Mouse (Mus musculus): Measurements from ENCODE around the gene Pip5k1c. TPM values are rescaled to one million over a fixed set of nuclear protein-coding genes. Genes with fewer than 3 reads are reported as not detected.
A peak's percentile ranks its signal among the peaks of the same experiment; 100 is the strongest.

Pip5k1c gene
- polyA plus RNA-seq, 1 experiment from 2014 or later: 159 TPM

DNA sequence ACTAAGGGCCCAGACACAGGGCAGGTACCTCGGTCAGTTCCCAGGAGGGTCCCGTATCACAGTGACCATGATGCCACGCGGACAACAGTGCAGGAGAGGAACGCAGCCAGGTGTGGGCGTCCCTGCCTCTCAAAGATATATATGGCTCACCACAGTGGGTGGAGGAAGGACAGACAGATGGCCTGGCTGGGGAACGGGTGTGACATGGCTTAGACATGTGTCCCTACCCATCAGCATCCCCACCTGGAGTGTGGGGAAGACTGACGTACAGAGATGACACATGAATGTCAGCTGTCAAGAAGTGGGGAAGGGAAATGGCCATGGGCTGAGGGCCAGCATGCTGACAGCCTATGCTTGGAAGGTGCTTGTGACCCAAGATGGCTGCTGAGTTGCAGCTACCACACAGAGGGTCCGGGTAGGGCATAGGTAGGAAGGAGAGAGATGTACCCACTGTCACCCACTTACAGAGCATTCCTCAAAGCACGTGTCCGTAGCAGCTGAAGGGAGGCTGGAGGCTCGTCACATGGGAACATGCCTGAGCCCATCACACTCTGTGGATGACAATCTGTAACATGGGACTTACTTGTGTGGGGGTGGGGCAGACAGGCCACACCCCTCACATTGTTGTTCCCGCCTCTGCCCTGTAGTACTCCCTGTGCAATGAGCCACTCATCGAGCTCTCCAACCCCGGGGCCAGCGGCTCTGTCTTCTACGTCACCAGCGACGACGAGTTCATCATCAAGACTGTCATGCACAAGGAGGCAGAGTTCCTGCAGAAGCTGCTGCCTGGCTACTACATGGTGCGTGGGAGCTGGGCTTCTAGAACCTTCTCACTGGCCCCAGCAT, 14.3 kb downstream of the Pip5k1c start:
- Histone ChIP-seq H3K36me3 (replicated peaks) (peaks cover 53% of the 10 kb centered on the region), H3K4me3 (no peak overlapping the region), H3K9me3 (no peaks in the 10 kb centered on the region), H3K4me1 (peaks cover 4% of the 10 kb centered on the region; the same call in 1 of the 2 replicates), H3K27me3 (replicated peaks) (no peaks in the 10 kb centered on the region), H3K27ac (no peak overlapping the region), H3K9ac (no peak overlapping the region), H3K4me2 (no peak overlapping the region)
- ATAC-seq (replicated peaks): no peak
- 94% methylated on average over 21 of the region's 21 CpGs for WGBS

DNA sequence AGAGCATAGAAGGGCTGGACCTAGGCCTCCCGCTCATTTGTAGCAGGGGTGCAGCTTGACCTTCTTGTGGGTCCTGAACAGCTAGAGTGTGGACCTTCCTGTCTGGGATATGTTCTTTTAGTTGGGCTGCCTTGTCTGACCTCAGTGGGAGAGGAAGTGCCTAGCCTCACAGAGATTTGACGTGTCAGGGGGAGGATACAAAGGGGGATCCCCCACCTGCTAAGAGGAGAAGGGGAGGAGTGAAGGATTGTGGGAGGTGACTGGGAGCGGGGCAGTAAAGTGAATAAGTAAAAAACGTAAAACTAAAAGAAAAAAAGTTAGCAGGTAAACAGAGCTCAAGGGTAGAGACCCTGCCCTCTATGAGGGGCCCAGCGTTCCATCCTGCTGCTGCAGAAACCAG, 16.8 kb downstream of the Pip5k1c start:
- Histone ChIP-seq H3K27me3 (replicated peaks) (no peaks in the 10 kb centered on the region), H3K9ac (no peak overlapping the region), H3K9me3 (no peaks in the 10 kb centered on the region), H3K4me3 (no peak overlapping the region), H3K36me3 (replicated peaks) (peaks cover 77% of the 10 kb centered on the region), H3K27ac (no peak overlapping the region), H3K4me1 (no peaks in the 10 kb centered on the region), H3K4me2 (no peak overlapping the region)
- no peak for ATAC-seq (replicated peaks)
- 92% methylated on average over 5 of the region's 5 CpGs for WGBS

DNA sequence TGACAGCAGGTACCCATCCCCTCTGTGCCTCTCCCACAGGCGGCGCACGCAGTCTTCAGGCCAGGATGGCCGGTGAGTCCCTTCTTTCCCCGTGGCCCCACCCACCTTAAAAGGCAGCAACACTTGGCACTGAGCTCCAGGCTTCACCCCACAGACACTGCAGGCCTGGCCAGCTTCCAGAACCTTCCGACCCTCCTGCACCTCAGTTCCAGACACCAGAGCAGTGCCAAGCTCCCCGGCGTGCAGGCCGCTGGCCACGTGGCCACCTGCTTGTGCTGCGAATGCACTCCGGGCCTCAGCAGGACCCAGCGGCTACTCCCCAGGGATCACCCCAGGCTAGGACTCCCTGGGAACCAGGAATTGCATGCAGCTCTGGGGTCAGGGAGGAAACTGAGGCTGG, 20.8 kb downstream of the Pip5k1c start:
- H3K27ac ChIP-seq: no peak overlapping the region
- no peaks in the 10 kb centered on the region; the same call in 1 of the 2 replicates for H3K4me1 ChIP-seq
- peaks cover 76% of the 10 kb centered on the region for H3K36me3 ChIP-seq (replicated peaks)
- H3K9ac ChIP-seq: no peak overlapping the region
- no peak for ATAC-seq (replicated peaks)
- 91% methylated on average over 13 of the region's 13 CpGs for WGBS
- no peak overlapping the region for H3K4me2 ChIP-seq
- no peaks in the 10 kb centered on the region for H3K27me3 ChIP-seq (replicated peaks)
- no peak overlapping the region for H3K4me3 ChIP-seq
- no peaks in the 10 kb centered on the region for H3K9me3 ChIP-seq

DNA sequence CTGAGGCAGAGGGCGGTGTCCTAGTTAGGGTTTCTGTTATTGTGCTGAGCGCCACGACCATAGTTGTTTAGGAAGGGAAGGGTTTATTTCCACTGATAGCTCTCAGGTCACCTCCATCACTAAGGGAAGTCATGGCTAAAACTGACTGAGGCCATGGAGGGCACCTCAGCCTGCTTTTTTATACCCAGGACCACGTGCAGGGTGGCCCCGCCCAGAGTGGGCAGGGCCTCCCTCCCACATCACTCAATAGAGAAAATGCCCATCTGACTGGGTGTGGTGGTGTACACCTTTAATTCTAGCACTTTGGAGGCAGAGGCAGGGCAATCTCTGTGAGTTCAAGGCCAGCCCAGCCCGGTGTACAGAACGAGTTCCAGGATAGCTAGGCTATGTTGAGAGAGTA, 21.4 kb downstream of the Pip5k1c start:
- H3K4me3 ChIP-seq: no peak overlapping the region
- 82% methylated on average over 7 of the region's 7 CpGs for WGBS
- no peaks in the 10 kb centered on the region for H3K27me3 ChIP-seq (replicated peaks)
- peaks cover 4% of the 10 kb centered on the region for H3K4me1 ChIP-seq
- ATAC-seq (replicated peaks): no peak
- peaks cover 72% of the 10 kb centered on the region for H3K36me3 ChIP-seq (replicated peaks)
- no peaks in the 10 kb centered on the region for H3K9me3 ChIP-seq
- H3K27ac ChIP-seq: no peak overlapping the region
- H3K9ac ChIP-seq: no peak overlapping the region
- no peak overlapping the region for H3K4me2 ChIP-seq

- H3K4me1 ChIP-seq: peaks cover 12% of the 10 kb centered on the region
- H3K36me3 ChIP-seq (replicated peaks): peaks cover 59% of the 10 kb centered on the region
- no peak for ATAC-seq (replicated peaks)
- H3K27me3 ChIP-seq (replicated peaks): no peaks in the 10 kb centered on the region
- WGBS: 91% methylated on average over 16 of the region's 16 CpGs
- no peak overlapping the region for H3K4me3 ChIP-seq
- H3K4me2 ChIP-seq: no peak overlapping the region
- no peaks in the 10 kb centered on the region for H3K9me3 ChIP-seq
- H3K9ac ChIP-seq: no peak overlapping the region
- H3K27ac ChIP-seq: no peak overlapping the region
These were observed 22.8 kb downstream of the Pip5k1c start for GRCm38 (mm10) chr10:81315587-81315986.

DNA sequence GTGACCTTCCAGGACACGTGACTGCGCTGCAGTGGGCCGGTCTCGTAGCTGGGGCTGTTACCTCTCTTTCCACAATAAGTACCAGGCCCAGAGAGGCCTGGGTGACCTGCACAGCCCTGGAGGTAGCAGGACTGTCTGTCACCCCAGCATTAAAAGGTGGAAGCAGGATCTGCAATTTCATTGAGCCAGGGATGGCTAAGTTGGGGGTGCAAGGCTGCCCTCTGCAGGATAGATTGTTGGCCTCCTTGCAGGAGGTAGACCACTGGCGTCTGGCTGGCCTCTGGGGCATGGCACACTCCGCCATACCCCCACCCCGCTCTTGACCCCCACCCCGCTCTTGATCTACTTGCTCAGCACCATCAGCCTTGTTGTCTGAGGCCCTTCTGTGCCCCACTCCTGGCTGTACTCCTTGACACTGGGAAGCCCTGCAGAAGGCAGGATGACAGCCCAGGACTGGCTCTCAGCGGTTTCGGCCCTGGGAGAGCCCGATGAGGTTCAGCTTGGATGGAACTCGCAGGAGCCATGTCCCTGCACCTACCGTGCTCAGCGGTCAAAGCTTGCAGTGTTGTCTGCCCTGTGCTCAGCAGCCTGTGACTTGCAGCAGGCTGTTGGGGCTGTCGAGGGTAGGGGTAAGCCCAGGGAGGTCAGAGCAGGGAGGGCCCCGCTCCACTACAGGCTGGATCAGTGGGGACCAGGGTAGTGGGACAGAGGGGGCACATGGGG, 23.7 kb downstream of the Pip5k1c start:
- WGBS: 41% methylated on average over 16 of the region's 16 CpGs
- no peak for ATAC-seq (replicated peaks)
- Histone ChIP-seq H3K4me2 (peak overlapping the region; percentile 20), H3K36me3 (replicated peaks) (peaks cover 52% of the 10 kb centered on the region), H3K27me3 (replicated peaks) (no peaks in the 10 kb centered on the region), H3K9ac (no peak overlapping the region), H3K4me1 (peaks cover 13% of the 10 kb centered on the region), H3K27ac (no peak overlapping the region), H3K4me3 (no peak overlapping the region), H3K9me3 (no peaks in the 10 kb centered on the region)

GRCm38 (mm10) chr10:81317273-81317672, 24.5 kb downstream of the Pip5k1c start:
- ATAC-seq (replicated peaks): no peak
- Histone ChIP-seq H3K27ac (no peak overlapping the region), H3K9ac (no peak overlapping the region), H3K4me2 (peak overlapping the region; percentile 20), H3K36me3 (replicated peaks) (peaks cover 44% of the 10 kb centered on the region), H3K4me3 (no peak overlapping the region), H3K27me3 (replicated peaks) (no peaks in the 10 kb centered on the region), H3K4me1 (peaks cover 21% of the 10 kb centered on the region), H3K9me3 (no peaks in the 10 kb centered on the region)
- WGBS: 12% methylated on average over 20 of the region's 20 CpGs

DNA sequence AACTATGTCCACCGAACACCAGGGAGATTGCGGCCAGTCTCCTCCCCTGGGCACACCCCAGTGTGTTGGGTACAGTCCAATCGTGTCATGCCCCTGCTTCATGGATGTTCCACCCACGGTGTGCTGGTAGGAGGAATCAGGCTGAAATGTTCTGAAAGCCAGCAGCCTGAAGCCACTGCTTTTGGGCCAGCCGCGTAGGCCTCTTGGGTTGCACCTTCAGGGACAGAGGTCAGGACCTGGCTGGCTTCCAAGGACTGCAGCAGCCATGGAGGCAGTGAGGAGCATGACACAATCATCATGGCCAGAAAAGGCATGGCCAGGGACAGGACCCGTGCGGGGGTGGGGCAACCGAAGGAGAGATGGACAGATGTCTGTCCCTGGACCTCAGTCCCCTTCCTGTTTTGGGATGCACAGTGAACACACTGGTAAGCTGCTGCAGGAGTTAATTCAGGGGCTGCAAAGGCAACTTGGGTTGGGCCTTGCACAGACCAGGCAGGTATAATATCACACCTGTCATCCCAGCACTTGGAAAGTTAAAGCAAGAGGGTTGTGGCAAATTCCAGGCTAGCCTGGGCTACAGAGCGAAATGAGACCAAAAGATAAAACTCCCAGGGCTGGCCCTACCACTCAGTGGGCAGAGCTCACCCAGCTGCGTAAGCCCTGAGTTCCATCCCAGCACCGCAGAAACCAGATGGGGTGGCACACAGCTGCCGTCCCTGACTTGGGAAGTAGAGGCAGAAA, 26.0 kb downstream of the Pip5k1c start:
- no peak overlapping the region for H3K4me3 ChIP-seq
- no peak for ATAC-seq (replicated peaks)
- H3K9me3 ChIP-seq: no peaks in the 10 kb centered on the region
- no peaks in the 10 kb centered on the region for H3K27me3 ChIP-seq (replicated peaks)
- peak overlapping the region; percentile 36; the same call in 1 of the 2 replicates for H3K9ac ChIP-seq
- no peak overlapping the region for H3K27ac ChIP-seq
- 91% methylated on average over 13 of the region's 13 CpGs for WGBS
- peaks cover 38% of the 10 kb centered on the region for H3K36me3 ChIP-seq (replicated peaks)
- peaks cover 23% of the 10 kb centered on the region for H3K4me1 ChIP-seq
- H3K4me2 ChIP-seq: peak overlapping the region; percentile 79; the same call in 1 of the 2 replicates

GRCm38 (mm10) chr10:81319330-81319699, 26.6 kb downstream of the Pip5k1c start:
- no peak for ATAC-seq (replicated peaks)
- H3K9me3 ChIP-seq: no peaks in the 10 kb centered on the region
- H3K27ac ChIP-seq: peak overlapping the region; percentile 90
- peak overlapping the region; percentile 77 for H3K4me3 ChIP-seq
- H3K4me2 ChIP-seq: peak overlapping the region; percentile 79
- H3K4me1 ChIP-seq: peaks cover 23% of the 10 kb centered on the region
- H3K27me3 ChIP-seq (replicated peaks): no peaks in the 10 kb centered on the region
- H3K9ac ChIP-seq: peak overlapping the region; percentile 36
- WGBS: 43% methylated on average over 8 of the region's 8 CpGs
- H3K36me3 ChIP-seq (replicated peaks): peaks cover 38% of the 10 kb centered on the region

DNA sequence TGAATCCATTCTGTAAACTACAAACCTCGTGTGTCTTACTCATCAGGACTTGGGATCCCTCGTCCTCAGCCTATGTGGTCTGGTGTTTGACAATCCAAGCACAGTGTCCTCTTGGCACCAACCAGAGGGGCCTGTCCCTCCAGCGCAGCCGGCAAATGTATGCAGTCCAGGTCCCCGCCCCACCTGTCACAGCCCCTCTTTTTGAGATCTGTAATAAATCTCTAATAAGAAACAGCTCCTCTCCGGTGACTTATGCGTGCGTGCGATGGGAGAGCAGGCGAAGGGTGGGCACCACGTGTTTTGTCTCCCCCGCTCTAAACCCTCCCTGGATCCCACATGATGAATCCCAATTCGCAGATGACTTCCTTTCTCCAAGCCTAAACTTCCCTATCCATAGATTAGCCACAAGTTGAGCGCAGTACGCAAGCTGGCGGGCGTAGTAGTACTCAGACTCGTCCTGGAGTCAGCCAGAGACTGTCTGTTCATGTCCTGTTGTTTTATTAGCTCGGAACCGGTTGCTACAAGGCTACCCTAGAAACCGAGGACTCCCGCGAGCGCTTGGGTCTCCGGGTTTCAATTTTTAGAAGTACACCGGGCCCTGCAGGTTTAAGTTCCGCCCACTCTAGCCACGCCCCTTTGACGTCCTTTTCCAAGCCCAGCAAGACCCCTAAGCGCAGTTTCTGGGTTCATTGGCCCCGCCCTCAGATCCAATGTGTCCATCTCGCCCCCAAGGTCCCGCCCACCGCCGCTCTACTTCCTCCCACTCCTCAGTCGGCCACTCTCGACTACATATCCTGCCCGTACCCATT, 27.2 kb downstream of the Pip5k1c start:
- Histone ChIP-seq H3K27me3 (replicated peaks) (no peaks in the 10 kb centered on the region), H3K36me3 (replicated peaks) (peaks cover 39% of the 10 kb centered on the region), H3K4me1 (peaks cover 23% of the 10 kb centered on the region), H3K4me2 (peak overlapping the region; percentile 79), H3K9me3 (no peaks in the 10 kb centered on the region), H3K27ac (peak overlapping the region; percentile 90), H3K4me3 (peak overlapping the region; percentile 77), H3K9ac (peak overlapping the region; percentile 36)
- WGBS: under 1% methylated on average over 38 of the region's 38 CpGs
- ATAC-seq (replicated peaks): peak; percentile 57

DNA sequence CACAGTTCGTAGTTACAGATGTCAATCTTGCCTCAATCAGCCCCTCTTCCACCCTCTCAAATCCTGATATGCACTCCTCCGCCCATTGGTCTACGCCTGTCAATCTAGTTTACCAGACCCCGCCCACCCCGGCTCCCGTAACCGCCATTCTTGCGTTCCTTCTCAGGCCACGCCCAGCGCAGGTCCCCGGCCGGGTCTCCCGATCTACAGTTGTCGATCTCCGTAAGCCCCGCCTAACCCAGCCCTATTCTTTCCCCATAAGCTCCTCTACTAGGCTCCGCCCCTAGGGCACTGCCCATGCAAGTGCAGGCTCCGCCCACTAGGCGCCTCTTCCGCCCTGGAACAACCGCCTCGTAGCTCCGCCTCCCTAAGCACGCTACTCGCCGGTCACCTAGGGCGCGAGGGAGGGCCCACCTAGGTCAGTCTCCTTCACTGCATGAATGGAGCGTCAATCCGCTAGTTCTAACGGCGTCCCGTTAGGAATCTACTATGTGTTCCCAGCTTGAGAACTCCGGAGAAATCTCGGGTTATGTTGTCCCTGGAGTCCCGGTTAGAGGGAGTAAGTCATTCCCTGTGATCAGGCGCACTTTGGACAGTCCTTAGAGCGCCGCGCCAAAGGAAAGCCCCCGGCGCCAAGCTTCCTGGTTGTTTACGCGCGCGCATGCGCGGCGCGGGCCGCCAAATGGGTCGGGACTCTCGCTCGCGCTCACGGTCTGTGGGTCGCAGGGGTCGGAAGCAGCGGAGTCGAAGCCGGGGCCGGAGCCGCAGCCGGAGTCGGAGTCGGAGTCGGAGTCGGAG, 28.0 kb downstream of the Pip5k1c start, which contains the start of gene Cactin:
Gene Cactin, plus strand, starts transcription at position 554 of the 798 bp plus-strand sequence.
- H3K27ac ChIP-seq: peak within 1 kb of the TSS; percentile 90
- H3K36me3 ChIP-seq (replicated peaks): peaks cover 38% of the 10 kb centered on the region
- H3K9ac ChIP-seq: peak within 1 kb of the TSS; percentile 67
- ATAC-seq (replicated peaks): peak; percentile 93
- no peaks in the 10 kb centered on the region for H3K9me3 ChIP-seq
- H3K27me3 ChIP-seq (replicated peaks): no peaks in the 10 kb centered on the region
- H3K4me3 ChIP-seq: peak within 1 kb of the TSS; percentile 77
- WGBS: under 1% methylated on average over 68 of the region's 68 CpGs
- peaks cover 23% of the 10 kb centered on the region for H3K4me1 ChIP-seq
- peak within 1 kb of the TSS; percentile 79 for H3K4me2 ChIP-seq

All from midbrain, embryonic 15.5 days (tissue).